Mouse (Mus musculus) embryo, embryonic 10.5 days (tissue): ENCODE results near the gene Ap1g2.

Experiments used
- DNase-seq: peaks from one replicate; pipeline ENCODE4 v3.0.0-alpha.2; 2015; ENCODE audit warnings: low spot score

Ap1g2 gene

GRCm38 (mm10) chr14:55113351-55113974 is 7.1 kb upstream of the Ap1g2 start:
- no peak for DNase-seq

- no peak for DNase-seq
Observed at GRCm38 (mm10) chr14:55111720-55112119, 5.3 kb upstream of the Ap1g2 start.

GRCm38 (mm10) chr14:55110076-55110475 is 3.7 kb upstream of the Ap1g2 start:
- DNase-seq = no peak

GRCm38 (mm10) chr14:55109048-55109873 is 2.9 kb upstream of the Ap1g2 start:
- peak; percentile 28 for DNase-seq

- DNase-seq = peak; percentile 49
Observed at GRCm38 (mm10) chr14:55108202-55108870, 1.9 kb upstream of the Ap1g2 start.

- DNase-seq = no peak
Observed at GRCm38 (mm10) chr14:55106990-55107389, 597 bp upstream of the Ap1g2 start.

- peak; percentile 45 for DNase-seq
Observed at GRCm38 (mm10) chr14:55105386-55105785, 1.0 kb downstream of the Ap1g2 start.

GRCm38 (mm10) chr14:55104365-55104764 is 2.0 kb downstream of the Ap1g2 start:
- DNase-seq = no peak

GRCm38 (mm10) chr14:55102253-55102785 is 4.1 kb downstream of the Ap1g2 start:
- no peak for DNase-seq

- peak; percentile 82 for DNase-seq
Observed at GRCm38 (mm10) chr14:55101592-55101991, 4.8 kb downstream of the Ap1g2 start.

GRCm38 (mm10) chr14:55098067-55098466 is 8.3 kb downstream of the Ap1g2 start:
- DNase-seq = peak; percentile 68

GRCm38 (mm10) chr14:55097646-55098045 is 8.7 kb downstream of the Ap1g2 start:
- DNase-seq = no peak

- DNase-seq = no peak
Observed at GRCm38 (mm10) chr14:55096573-55097087, 9.8 kb downstream of the Ap1g2 start.

- DNase-seq = no peak
Observed at GRCm38 (mm10) chr14:55095671-55096070, 10.7 kb downstream of the Ap1g2 start.

GRCm38 (mm10) chr14:55095263-55095662 is 11.1 kb downstream of the Ap1g2 start:
- no peak for DNase-seq

GRCm38 (mm10) chr14:55094704-55095231 is 11.6 kb downstream of the Ap1g2 start, which contains the start of gene Thtpa:
Gene Thtpa, plus strand, starts transcription at chr14:55094784.
- DNase-seq = peak; percentile 89

GRCm38 (mm10) chr14:55093927-55094326 is 12.5 kb downstream of the Ap1g2 start:
- DNase-seq = no peak

- peak; percentile 97 for DNase-seq
Observed at GRCm38 (mm10) chr14:55092011-55092577, 14.3 kb downstream of the Ap1g2 start, which contains the start of gene Zfhx2. Gene Zfhx2, minus strand, starts transcription at chr14:55092324.

- DNase-seq = no peak
Observed at GRCm38 (mm10) chr14:55091209-55091865, 15.1 kb downstream of the Ap1g2 start.

- DNase-seq = peak; percentile 49
Observed at GRCm38 (mm10) chr14:55089199-55089947, 17.0 kb downstream of the Ap1g2 start.
